Mouse (Mus musculus) frontal cortex, postnatal 10 days (tissue): ENCODE data around the gene Gemin5.
A peak's percentile ranks its signal among the peaks of the same experiment; 100 is the strongest.
"Not testable (repeated sequence)": the region's sequence is repeated elsewhere in the genome, so short reads cannot be mapped to it uniquely, and the experiment has no call there.

ENCODE experiments used
- DNase-seq, 2 experiments: peaks; one replicate each; pipeline ENCODE4 v3.0.0; 2022; ENCODE audit warnings: low spot score in 2 of 2, mixed read lengths in 1 of 2

Gemin5 gene

DNA sequence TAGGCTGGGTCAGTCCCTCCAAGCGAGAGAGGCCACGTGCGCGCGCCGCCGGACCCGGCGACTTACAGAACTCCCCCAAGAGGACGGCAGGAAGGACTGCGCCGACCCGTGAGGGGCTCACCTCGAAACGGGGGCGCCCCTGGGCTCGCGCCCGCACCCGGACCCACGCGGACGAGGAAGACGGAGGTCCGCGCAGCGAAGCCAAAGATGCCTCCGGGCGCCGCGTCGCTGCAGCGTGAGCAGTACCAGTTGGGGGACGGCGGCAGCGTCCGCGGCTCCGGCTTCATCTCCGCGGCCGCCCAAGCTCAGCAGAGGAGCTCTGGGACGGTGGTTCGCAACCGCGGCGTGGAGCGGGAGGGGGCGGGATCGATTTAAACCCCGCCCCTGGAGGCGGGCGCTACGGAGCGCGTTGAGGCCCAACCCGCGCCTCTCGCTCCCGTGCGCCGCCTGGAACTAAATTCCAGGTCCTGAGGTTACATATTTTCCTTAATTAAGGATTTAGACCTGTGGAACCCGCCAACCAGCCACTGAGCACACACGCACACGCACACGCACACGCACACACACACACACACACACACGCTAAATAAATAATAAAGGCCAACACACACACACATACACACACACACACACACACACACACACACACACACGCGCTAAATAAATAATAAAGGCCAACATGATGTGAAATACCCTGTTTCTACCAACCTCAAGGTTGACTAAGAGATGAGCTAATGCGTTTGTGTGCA is at the start of gene Gemin5:
Gene Gemin5 (minus strand): TSS at position 373 of the 749 bp plus-strand sequence.
- peak; percentile 77 to 85 for DNase-seq

GRCm38 (mm10) chr11:58216823-58217222 is 48.5 kb upstream of the Gemin5 start:
- DNase-seq = no peak

DNA sequence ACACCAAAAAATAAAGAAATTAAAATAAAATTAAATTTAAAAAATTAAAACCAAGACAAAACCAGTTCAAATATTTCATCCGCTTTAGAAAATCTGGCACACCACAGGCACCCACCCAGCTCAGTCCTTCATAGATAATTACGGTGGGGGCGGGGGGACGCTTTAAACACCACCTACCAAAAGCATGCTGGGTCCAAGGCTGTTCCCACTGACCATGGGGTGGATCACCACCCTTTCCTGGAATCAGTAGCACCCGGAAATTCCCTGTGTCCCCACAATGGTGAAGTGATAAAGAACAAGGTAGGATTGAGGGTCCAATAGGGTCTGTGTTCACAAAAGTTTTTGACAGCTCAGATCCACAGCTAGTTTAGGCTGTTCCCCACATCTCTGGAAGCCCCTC is 47.5 kb upstream of the Gemin5 start:
- DNase-seq = no peak

- not testable (repeated sequence) for DNase-seq
Observed at GRCm38 (mm10) chr11:58215049-58215430, 46.7 kb upstream of the Gemin5 start.

GRCm38 (mm10) chr11:58214391-58215048 is 46.2 kb upstream of the Gemin5 start:
- peak; percentile 47 to 70 for DNase-seq

DNA sequence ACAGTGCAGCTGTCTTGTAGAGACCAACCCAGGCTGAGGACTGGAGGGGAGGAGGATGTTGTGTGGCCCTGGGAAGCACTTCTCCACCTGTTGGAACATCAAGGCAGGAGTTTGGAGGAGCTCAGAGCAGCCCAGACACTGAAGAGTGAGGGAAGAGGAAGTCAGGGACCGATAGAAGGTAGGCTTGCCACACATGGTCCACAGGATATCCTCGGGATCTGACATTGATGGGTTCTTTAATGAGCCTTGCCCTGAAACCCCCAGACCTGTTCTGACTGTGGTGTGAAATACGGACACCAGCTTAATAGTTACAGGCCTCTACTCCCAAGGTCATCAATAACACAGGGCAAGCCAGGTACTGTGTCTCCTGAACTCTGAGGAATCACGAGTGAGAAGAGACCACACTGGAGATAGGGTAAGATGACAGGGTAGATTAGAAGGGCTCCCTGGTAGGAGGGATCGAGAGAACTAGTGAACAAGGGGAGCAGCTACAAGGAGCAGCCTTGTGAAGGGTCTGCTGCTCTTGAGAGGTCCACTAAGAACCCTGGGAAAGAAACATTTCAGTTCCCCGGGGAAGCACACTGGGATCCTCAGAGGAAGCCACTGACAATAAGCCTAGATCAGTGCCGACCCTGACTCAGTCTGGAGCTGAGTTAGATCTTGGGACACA is 45.5 kb upstream of the Gemin5 start:
- no peak for DNase-seq

- no peak for DNase-seq
Observed at GRCm38 (mm10) chr11:58211682-58212067, 43.3 kb upstream of the Gemin5 start.

DNA sequence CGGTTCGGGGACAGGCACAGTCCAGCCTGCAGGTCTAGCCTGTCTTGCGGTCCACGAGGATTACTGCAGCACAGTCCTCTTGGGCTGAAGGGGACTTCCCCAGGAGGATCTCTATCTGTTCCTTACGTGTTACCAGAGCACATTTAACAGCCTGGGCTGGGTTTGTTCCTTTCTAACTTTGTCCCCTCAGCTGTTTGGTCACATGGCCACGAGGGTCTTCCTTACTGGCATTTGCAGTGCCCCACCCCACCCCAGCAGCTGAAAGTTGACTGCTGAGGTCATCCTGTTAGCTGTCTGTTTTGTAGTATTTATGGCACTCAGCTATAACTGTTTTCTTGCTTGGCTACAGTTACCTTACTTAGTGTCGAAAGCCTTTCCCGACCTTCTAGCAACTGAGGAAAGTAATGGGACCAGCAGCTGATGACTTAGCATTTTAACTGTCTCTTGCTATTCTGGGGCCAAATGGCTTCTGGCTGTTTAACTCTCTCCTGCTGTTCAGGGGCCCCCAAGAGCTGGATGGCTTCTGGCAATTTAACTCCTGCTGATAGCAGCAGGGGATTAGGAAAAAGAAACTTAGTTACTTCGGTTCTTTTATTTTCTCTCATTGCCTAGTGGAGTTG is 42.8 kb upstream of the Gemin5 start:
- no peak for DNase-seq

GRCm38 (mm10) chr11:58210321-58210886 is 42.1 kb upstream of the Gemin5 start:
- DNase-seq = no peak

DNA sequence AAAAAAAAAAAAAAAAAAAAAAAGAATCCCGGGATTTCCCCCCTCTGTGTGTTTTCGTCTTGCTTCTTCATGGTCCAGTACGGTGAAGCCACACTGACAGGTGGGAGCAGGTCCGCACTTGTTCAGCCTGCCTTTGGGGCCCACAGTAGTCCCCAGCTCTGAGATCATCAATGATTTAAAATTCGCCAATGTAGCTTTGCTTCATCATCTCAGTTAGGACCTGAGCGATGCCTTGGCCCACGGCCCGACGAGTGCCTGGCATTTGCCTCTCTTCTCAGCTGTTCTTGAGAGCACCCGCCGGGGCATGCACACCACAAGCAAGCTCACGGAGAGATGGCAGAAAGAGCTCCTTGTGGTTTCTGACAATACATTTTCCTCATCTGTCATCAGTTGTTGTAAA is 32.7 kb upstream of the Gemin5 start:
- DNase-seq = no peak

DNA sequence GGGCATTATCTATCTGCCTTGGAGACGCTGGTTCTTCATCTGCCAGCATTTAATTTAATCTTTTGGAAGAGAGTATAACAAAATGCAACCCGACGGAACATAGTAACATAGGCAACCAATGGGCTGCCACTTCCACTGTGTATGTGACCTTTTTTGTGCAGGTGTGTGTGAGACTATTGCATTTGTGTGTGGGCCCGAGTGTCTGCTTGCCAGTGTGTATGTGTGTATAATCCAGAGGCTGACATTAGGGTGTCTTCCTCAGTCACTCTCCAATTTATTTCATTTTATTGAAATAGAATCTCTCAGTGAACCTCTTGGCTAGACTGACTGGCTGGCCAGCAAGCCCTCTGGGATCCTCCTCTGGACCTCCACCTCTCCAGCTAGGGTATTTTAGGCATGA is 31.9 kb upstream of the Gemin5 start:
- DNase-seq = no peak

- DNase-seq = peak; percentile 49 to 54
Observed at GRCm38 (mm10) chr11:58199229-58200037, 31.1 kb upstream of the Gemin5 start, which contains the start of the genes Igtp and Irgm2. Gene Igtp, plus strand, starts transcription at chr11:58199556. Gene Irgm2, plus strand, starts transcription at chr11:58199618.

DNA sequence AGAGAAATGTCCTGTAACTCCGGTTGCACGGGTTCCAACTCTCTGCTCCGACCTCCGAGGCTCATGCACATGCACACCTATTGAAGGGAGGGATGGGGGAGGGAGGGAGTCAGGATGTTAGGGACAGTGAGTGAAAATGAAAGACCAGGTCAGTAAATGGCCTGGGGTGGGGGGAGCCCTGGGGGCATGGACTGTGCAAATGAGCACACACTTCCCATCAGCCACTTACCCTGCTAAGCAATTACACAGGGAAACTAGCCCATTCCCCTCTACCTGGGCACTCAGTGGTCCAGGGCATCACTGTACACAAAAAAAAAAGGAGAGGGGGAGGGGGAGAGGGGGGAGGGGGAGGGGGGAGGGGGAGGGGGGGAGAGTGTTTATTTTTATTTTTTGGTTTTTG is 30.3 kb upstream of the Gemin5 start:
- DNase-seq = no peak

- no peak for DNase-seq
Observed at GRCm38 (mm10) chr11:58193860-58194520, 25.7 kb upstream of the Gemin5 start.

- DNase-seq = no peak
Observed at GRCm38 (mm10) chr11:58193326-58193725, 25.0 kb upstream of the Gemin5 start.

GRCm38 (mm10) chr11:58189675-58190074 is 21.3 kb upstream of the Gemin5 start:
- DNase-seq = no peak

DNA sequence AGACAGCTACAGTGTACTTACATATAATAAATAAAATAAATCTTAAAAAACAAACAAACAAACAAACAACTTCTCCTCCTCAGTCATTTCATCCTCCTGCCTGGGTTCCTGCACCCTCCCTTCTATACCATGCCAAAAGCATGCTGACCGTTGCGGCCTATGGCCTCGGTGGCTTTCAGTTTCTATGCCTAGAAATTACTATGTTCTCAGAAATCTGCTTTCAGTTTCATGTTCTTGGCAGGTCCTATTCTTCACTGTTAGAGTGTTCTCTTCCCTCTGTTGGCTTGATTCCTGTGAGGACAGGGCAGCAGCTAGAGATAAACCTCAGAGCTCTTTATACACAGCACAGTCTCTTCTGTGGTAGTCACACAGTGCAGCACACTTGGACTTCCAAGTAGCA is 15.2 kb upstream of the Gemin5 start:
- no peak for DNase-seq

GRCm38 (mm10) chr11:58180756-58181155 is 12.4 kb upstream of the Gemin5 start:
- DNase-seq = no peak

- not testable (repeated sequence) for DNase-seq
Observed at GRCm38 (mm10) chr11:58179986-58180385, 11.6 kb upstream of the Gemin5 start.

GRCm38 (mm10) chr11:58179563-58179962 is 11.2 kb upstream of the Gemin5 start:
- peak; percentile 66 to 68 for DNase-seq
